Mouse (Mus musculus) right cerebral cortex, adult 18-20 months (tissue): ENCODE results near the gene Gm20388.

Experiments used
- DNase-seq: peaks from one replicate; pipeline ENCODE4 v3.0.0; 2022; ENCODE audit warnings: mixed read lengths

Gene Gm20388

DNA sequence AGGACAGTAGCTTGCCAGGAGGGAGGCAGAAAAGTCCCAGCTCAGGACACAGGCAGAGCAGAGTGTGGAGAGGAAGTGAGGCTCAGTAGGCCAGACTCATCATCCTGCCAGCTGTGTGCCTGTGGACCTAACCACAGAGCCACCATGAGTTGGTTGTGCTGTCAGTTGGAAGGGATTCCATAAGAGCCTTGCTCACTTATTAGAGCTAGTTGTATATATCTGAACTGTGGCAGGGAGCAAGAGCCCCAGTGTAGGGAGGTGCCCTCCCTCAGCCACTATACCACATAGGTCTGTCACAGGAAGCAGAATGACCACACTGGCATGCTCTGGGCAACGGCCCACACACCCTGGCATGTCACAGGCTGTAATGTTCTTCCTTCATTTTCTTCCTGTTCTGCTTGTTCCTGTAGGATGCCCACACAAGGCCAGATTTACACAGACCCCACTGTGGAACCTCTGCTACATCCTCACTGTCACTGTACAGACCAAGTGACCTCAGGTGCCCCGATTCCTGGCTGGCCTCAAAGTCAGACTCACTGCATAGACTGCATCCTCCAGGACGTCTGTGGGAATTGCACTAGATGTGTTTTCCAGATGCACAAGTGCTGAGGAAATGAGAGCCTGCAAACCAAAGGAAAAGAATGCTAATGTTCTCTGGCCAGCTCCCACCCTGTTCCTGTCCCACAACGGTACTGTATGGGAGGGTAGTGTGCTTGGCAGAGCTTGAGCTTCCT lies 4155.9 kb downstream of the Gm20388 start:
- no peak for DNase-seq

GRCm38 (mm10) chr8:124067059-124067750 lies 4156.6 kb downstream of the Gm20388 start:
- no peak for DNase-seq

DNA sequence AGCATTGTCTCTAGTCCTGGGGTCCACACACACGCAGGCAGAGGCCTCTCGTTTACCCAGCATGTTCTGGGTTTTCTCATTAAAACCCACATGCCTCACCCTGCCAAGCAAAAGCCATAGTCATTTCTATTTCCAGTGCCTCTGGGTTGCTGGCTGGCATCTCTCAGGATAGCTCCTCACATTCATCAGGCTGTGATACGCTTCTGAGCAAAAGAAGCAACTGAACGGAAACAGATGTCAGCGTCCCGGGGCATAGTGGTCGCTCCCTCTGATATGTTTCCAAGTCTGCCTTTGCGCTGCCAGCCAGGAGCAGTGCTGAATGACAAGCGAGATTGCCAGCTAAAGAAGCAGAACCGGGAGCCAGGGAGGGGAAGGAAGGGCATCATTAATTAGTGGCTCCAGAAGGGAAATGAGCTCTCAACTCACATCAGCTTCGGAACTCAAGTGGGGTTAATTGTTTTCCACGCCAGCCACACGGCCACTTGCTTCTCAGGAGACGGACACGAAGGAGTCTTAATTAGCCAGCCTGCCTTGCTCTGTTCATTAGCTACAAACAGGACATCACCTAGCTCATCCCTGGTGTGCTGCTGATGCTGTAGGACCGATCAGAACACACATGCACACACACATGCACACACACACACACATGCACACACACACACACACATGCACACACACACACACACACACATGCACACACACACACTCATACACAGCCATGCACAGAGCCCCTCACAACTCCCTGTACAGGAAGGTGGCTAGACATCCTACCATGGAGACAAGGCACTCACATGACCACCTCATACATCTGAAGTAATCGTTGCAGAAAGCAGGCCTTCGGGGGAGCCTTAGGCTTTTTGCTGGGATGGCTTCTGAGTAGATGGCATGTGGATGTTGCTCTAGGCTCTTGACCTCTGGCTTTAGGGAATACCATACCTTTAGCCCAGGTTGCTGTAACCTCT lies 4160.0 kb downstream of the Gm20388 start:
- peak; percentile 39 for DNase-seq

DNA sequence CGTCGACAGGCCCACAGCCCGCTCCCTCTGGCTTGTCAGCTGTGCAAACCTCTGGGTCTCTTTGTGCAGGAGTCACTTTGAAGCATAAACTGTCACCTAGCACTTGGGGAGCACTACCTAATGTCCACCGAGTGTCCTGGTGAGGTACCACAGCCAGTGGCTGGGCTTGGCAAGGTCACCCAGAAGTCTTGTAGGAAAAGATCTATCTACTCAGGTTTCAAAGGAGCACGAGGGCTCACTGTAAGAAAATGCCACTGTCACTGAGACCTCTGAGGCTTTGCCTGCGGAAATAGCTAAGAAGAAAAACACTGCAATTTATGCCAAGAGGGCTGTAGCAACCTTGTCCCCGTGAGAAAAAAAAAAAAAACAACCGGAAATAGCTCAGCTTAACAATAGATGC lies 4165.3 kb downstream of the Gm20388 start:
- DNase-seq: no peak

DNA sequence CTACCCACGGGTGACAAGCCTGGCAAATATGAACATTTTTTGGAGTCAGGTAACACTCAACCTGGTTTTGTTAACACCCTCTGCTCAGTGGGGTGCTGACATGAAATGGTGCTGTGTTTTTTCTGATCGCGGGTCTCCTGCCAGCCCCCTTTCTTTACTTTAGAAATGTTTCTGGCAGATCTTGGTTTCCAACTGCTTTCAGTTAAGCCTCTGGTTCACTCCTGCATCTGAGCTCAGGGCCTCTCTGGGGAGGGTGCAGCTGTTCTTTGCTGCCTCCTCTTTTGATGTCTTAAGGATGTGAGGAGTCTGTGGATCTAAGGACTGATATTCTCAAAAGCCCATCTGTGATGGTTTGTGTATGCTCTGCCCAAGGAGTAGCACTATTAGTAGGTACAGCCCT lies 4165.8 kb downstream of the Gm20388 start:
- DNase-seq: no peak

DNA sequence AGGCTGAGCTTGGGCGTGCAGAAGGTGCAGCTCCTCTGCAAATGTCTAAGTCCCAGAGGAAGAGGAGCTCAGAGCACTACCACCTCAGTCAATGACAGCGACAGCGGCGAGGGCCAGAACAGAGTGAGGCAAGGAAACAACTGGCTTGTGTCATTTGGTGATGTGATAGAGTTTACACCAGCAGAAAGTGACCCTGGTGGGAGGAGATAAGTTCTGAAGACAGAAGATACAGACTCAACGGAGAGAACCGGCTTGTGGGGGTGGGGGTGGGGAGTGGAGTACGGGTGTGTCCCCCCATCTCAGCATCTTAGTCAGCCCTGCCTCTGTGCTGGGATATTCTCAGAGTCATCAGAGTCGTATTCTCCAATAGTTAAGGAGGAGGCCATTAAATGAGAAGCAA lies 4166.7 kb downstream of the Gm20388 start:
- DNase-seq: no peak

GRCm38 (mm10) chr8:124077998-124078397 lies 4167.4 kb downstream of the Gm20388 start:
- DNase-seq: no peak

DNA sequence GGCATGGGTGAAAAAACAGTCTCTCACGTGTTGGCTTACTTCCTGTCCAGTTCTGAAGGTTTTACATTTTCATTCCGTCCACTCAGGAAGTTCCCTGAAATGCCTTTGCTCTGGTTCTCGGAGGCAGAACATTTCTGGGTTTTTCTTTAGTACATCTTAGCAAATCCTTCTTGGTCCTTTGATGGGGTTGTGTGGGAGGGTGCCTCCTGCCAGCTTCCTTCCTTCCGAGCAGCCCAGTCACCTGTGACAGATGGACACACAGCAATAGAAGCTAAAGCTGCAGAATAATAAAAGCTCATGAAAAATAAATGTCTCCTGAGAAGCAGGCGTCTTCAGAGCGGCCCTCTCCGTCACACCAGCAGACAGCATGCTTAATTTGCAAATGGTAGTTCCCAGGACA lies 4168.3 kb downstream of the Gm20388 start:
- peak; percentile 72 for DNase-seq

- DNase-seq: peak; percentile 49
Measured at GRCm38 (mm10) chr8:124080467-124081326, 4170.1 kb downstream of the Gm20388 start.

- peak; percentile 63 for DNase-seq
Measured at GRCm38 (mm10) chr8:124082616-124083015, 4172.0 kb downstream of the Gm20388 start.

DNA sequence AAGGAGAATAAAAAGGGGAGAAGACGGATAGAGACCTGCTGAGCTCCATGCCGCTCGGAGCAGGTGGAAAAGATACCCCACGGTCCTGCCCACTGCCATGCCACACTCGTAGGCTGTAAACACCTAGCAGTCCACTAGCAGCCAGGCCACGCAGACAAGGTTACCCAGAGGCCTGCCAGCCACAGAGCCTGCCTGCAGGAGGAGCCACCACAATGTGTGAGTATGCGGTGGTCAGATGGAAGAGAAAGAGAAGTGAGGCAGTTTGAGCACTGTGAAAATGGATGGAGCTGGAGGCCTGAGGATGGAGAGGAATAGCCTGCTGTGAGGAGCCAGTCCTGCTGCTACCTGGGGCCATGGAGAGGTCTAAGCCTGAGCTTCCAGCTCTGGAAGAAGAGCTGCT lies 4173.0 kb downstream of the Gm20388 start:
- DNase-seq: no peak

GRCm38 (mm10) chr8:124085668-124086067 lies 4175.0 kb downstream of the Gm20388 start:
- DNase-seq: no peak

- DNase-seq: no peak
Measured at GRCm38 (mm10) chr8:124088092-124088613, 4177.5 kb downstream of the Gm20388 start.

DNA sequence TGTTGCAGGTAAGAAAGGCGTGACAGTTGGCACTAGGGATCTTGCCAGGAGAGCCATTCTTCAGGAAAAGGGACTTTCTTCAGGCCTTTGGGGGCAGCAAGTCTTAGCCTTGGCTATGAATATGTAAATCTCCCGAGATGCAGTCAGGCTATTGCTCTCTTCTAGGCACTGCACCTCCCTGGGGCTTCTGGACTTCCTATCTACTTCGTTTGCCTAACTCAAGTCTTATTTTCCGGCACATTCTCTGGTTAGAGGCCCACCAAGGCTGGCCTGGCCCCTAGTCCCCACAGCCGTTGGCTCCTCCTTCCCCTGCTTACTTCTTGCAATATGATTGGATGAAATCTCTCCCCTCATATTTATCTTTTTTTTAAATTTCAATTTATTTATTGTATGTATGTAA lies 4178.4 kb downstream of the Gm20388 start:
- DNase-seq: no peak

GRCm38 (mm10) chr8:124090473-124090872 lies 4179.8 kb downstream of the Gm20388 start:
- DNase-seq: no peak

DNA sequence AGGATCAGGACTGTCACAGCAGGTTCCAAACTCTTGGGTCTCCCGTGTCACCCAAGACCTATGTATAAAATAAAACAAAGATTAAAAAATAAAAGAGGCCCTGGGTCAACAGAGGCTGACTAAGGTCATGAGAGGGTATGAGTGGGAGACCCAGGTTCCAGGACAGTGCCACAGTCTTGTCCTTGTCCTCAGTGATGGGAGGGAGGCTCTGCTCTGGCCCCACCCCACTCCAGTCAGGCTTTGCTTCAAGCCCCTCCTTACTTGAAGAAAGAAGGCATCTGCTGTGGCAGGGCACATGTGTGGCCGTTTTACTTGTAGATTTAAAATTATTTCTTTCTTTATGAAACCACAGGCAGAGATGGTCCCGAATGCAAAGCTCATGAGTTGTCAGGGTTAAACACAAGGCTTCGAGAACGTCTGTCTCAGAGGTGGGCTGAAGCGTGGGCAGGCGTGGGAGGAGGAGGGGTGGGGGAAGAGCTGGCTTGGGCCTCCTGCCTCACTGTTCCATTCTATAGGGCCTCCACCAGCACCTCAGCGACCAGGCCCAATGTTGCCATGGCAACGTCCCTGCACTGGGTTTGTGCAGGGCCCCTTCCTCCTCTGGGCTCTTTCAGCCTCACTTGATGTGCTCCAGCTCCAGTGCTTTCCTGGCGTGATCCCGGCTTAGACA lies 4188.4 kb downstream of the Gm20388 start:
- DNase-seq: peak; percentile 13

DNA sequence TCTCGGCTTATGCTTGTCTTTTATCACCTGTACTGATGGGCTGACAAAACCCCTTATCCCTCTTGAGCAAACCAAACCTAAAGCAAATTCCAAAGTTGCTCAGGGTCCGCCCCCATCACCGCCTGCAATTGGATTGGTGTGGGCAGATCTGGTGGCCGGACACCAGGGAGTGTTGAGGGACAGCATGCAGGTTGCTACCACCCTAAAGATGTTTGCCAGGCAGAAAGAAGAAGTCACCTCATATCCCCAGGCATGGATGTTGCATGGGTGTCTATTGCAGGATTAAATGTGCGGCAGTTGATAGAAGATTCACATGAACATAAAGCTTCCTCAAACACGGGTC lies 4189.0 kb downstream of the Gm20388 start:
- no peak for DNase-seq

DNA sequence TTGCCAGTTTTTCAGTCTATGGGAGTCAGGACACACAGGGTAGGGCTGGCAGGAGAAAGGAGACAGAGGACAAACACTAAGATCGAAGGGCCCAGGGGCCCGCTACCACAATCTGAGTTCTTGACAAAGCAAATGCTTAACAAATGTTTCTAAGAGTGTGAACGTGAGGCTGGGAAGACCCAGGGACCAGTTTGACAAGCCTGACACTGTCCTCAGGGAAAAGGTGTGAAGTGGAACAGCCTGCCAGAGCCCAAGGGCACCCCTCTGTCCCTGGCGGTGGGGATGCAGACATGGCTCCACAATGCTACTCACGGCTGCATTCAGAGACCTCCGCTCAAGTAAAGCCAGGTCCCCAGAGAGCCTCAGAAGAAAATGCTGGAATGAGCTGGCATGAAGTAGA lies 4195.2 kb downstream of the Gm20388 start:
- no peak for DNase-seq

- no peak for DNase-seq
Measured at GRCm38 (mm10) chr8:124106328-124107195, 4195.9 kb downstream of the Gm20388 start.

DNA sequence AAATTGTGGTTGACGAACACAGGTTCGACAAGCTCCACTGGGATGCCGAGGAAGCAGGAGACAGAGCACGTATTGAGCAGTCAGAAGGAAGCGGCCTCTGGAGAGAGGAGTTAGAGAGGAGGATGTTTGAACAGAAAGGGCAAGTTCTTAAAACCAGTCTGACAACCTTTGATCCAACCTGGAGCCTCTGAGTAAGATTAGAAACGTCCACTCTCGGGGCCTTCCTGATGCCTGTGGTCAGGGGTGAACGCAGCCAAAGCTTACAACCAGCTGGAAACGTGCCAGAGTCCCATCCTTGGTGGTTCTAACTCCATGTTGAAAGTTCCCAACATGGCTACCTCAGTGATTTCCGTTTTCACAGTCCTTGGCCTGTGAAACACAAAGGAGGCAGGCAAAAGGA lies 4202.5 kb downstream of the Gm20388 start:
- no peak for DNase-seq

- no peak for DNase-seq
Measured at GRCm38 (mm10) chr8:124125241-124125640, 4214.6 kb downstream of the Gm20388 start.
